Mouse (Mus musculus): ENCODE measurements at regions not wholly inside any gene's neighbourhood (a gene's known extent, or its start where the extent isn't known, plus 50 kb on each side); places are given as distances from the start of the nearest gene placed in this dataset.

DNA sequence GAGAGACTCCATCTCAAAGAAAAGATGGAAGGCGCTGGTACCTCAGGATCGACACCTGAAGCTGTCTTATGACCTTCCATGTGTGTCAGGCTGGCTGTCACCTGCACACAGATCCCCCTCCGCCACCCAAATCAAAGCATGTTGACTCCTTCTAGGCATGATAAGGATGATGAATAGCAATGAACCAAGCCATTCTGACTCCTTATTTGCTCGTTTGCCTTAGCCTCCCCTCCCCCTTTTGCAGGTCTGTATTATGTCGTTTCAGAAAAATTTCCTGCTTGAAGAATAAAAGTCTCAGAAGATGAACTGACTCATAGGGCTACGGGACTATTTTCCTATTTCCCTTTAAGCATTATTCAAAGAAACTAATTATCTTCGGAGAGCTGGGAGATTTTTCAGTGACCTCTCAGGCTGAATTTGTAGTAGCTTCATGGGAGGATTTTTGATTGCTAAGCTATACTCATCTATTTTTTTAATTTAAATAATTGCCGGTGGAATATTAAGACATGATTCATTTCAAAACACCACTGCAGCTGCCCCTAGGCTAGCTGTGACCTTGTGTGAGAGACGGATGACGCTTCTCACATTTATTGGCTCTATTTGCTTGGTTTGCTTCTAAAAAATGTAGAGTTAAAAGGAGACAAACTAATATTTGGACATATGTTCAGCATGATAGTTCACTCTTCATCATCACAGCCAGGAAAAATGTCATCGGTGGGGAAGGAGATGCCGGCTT lies 72.4 kb upstream of the Zc3h12c start:
- DNase-seq (ENCODE audit: low spot score in 2 of 2) = no peak

DNA sequence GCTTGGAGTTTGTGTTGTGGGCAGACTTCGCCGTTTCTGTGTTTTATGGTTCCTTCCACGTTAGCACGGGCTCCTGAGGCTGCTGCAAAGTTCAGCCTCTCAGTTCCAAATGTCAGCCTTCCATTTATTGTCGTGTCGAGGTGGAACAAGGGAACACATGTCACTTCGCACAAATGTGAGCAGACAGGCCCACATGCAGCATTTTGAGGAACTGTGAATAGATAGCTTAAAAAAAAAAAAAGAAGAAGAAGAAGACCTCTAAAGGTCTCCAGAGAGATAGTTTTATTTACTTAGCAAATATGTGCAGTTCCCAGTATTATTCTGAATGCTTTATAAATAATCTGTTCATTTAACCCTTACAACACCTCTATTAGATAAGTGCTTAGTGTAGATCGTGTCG lies 66.4 kb upstream of the Zc3h12c start:
- no peak for DNase-seq (ENCODE audit: low spot score in 2 of 2)

DNA sequence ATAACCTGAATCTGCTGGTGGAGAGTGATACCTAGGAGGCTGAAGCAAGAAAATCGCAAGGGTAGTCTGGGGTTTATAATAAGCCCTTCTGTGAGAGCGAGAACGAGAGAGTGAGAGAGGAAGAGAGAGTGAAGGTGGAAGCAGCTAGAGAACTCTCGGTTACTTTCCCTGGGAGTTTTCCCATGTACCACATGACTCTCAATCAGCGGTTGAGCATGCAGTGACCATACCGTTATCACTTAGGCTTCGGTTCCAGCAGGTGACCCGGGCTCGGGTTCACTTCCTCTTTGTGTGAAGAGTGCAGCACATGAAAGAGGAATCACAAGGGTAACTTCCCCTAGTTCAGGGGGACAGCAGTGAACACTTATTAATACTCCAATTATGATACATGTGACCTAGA lies 61.2 kb upstream of the Zc3h12c start:
- DNase-seq (ENCODE audit: low spot score in 2 of 2) = no peak

DNA sequence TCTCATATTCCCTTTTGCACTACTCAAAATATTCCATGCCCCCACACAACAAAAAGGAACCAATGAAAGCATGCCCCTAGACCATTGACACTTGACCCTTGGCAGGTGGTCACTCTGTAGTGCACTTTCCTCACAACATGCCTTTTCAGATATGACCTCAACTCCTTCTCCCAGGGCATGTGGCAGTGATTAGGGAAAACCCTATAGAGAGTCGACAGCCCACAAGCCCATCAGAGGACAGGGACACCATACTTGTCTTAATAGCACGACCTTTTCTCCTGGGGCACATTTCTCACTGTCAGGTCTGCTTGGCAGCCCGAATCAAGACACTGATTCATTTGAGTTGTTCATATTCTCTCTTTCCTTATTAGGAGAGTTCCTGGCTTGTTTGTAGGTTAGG lies 57.3 kb upstream of the Zc3h12c start:
- no peak for DNase-seq (ENCODE audit: low spot score in 2 of 2)

DNA sequence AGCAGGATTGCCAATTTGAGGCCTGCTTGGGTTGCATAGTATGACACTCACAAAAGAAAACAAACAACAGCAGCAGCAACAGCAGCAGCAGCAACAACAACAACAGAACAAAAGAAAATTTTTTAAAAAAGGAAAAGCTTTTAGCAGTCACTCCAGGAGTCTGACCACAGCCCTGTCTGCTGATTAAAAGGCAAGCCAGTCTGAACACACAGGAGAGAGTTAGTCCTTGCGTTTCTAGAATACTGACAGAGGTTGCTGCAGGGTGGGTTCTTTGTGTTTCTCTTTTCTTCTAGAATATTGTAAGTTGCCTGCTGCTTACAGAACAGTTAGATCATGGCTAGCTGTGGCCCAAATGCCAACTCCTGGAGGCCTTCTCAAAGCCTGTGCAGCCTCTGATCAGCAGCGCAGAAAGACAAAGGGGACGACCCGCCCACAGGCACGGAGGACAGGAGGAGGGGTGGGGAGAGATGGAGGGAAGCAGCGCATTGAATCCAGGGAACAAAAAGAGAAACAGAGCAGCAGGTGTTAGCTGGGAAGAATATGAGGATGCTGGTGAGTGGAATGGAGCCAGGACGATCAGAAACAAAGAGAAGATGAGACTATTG lies 55.2 kb upstream of the Zc3h12c start:
- DNase-seq (ENCODE audit: low spot score in 2 of 2) = peak in 1 of 2 experiments; percentile 20

Measured in frontal cortex, postnatal 10 days (tissue).